Mouse (Mus musculus) small intestine, adult 2 months (tissue): ENCODE results near the gene Dok7. TPM values are rescaled to one million over a fixed set of nuclear protein-coding genes. Genes with fewer than 3 reads are reported as not detected.
A peak's percentile ranks its signal among the peaks of the same experiment; 100 is the strongest.

ENCODE experiments used
- H3K27ac ChIP-seq: fragments of 200-500 bp; 2 replicates; pipeline ENCODE4 v1.5.1; 2012; ENCODE audit warnings: low read depth, low read length, control low read depth, inconsistent platforms; ENCODE audit not compliant: insufficient read depth
- H3K27me3 ChIP-seq: fragments of 200-500 bp; 2 replicates; pipeline ENCODE4 v1.6.1; 2012; ENCODE audit warnings: mild to moderate bottlenecking, moderate library complexity, low read length, inconsistent platforms; ENCODE audit not compliant: control insufficient read depth, insufficient read depth
- H3K36me3 ChIP-seq: fragments of 200-500 bp; 2 replicates; pipeline ENCODE4 v1.6.1; 2012; ENCODE audit warnings: mild to moderate bottlenecking, low read length, control low read depth, inconsistent platforms; ENCODE audit not compliant: control insufficient read depth, insufficient read depth
- H3K4me1 ChIP-seq: fragments of 200-500 bp; 2 replicates; pipeline ENCODE4 v1.6.1; 2012; ENCODE audit warnings: low read length, inconsistent platforms, mixed read lengths; ENCODE audit not compliant: control insufficient read depth, insufficient read depth, insufficient read length
- H3K4me3 ChIP-seq: fragments of 200-500 bp; 2 replicates; pipeline ENCODE4 v1.5.1; 2012; ENCODE audit warnings: low read depth, mild to moderate bottlenecking, control low read depth, inconsistent platforms, low read length, moderate library complexity
- CTCF ChIP-seq: fragments of 200-500 bp; IDR thresholded peaks from 2 replicates; pipeline ENCODE4 v1.5.1; 2012; ENCODE audit warnings: low read depth, mild to moderate bottlenecking, control low read depth, inconsistent platforms, low read length, moderate library complexity, mixed read lengths; ENCODE audit not compliant: insufficient replicate concordance, insufficient read length; ENCODE audit errors: extremely low read depth
- POLR2A ChIP-seq: fragments of 200-500 bp; IDR thresholded peaks from 2 replicates; pipeline ENCODE4 v1.6.1; 2012; ENCODE audit warnings: low read depth, mild to moderate bottlenecking, control low read depth, inconsistent platforms, low read length, moderate library complexity
- WGBS: fragments of 180-500 bp; shearing (Covaris S2); methylation state at CpG from one replicate; pipeline ENCODE4 v1.1.7; 2018; 5-methylcytosine and 5-hydroxymethylcytosine counted together
- polyA plus RNA-seq: library from polyadenylated mRNA; depleted of rRNA; stranded (reverse); fragments of >200 nt; gene quantifications from 2 replicates; pipeline ENCODE4 v1.2.3, GENCODE M21; 2012

Dok7 gene
- polyA plus RNA-seq, 1 experiment, result 1.1 TPM

GRCm38 (mm10) chr5:35057582-35057981, 1.0 kb downstream of the Dok7 start:
- Histone ChIP-seq H3K4me1 (peaks cover 15% of the 10 kb centered on the region), H3K4me3 (peak overlapping the region; percentile 61; the same call in 1 of the 2 replicates), H3K27me3 (0 out of 2 replicates have a peak, but pooled peaks cover 3% of the 10 kb centered on the region), H3K27ac (no peak overlapping the region), H3K36me3 (no peaks in the 10 kb centered on the region)
- WGBS, result 9% methylated on average over 4 of the region's 4 CpGs
- TF ChIP-seq POLR2A, result no peak
- no peak for TF ChIP-seq CTCF

DNA sequence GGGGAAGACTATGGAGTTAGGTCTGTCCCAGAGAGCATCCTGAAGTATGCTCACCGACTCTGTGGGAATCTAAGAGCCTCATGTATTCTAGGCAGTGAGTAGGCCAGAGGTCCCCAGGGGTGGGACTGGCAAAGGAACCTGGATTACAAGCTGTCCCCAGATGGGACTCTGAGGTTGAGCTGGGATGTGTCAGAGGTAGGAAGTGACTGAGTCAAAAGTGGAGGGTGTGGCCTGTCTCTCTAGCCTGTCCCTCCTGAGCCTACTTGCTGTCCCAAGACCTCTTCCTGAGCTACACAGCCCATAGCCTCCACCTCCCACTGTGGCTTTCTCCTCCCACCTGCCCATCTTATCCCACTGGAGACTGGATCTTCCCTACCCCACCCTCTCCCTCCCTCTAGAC, 1.6 kb downstream of the Dok7 start:
- 0 out of 2 replicates have a peak, but pooled peaks cover 3% of the 10 kb centered on the region for H3K27me3 ChIP-seq
- H3K4me3 ChIP-seq, result no peak overlapping the region
- H3K4me1 ChIP-seq, result peaks cover 15% of the 10 kb centered on the region
- WGBS, result 38% methylated on average over 1 of the region's 1 CpGs
- TF ChIP-seq POLR2A, result no peak
- TF ChIP-seq CTCF, result no peak
- H3K36me3 ChIP-seq, result no peaks in the 10 kb centered on the region
- H3K27ac ChIP-seq, result no peak overlapping the region

DNA sequence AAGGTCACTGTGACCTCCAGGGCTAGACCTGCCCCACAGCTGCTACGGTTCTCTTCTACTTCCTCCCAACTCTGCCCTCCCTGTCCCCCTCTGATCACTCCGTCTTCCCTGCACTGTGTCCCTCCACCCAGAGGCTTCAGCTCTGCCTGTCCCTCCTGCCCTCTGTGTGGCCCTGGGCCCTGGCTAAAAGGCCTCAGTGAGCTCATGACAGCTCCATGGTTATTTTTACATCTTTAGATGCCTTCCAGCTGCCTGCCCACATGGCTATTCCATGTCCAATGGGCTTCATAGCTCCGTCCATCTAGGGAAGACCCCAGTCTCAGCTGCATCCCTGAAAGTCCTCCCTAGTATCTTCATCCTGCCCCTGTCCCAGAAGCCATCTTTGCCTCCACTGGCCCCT, 3.5 kb downstream of the Dok7 start:
- H3K4me3 ChIP-seq, result no peak overlapping the region
- no peak overlapping the region for H3K27ac ChIP-seq
- WGBS, result 75% methylated on average over 3 of the region's 3 CpGs
- H3K36me3 ChIP-seq, result no peaks in the 10 kb centered on the region
- TF ChIP-seq CTCF (no peak), POLR2A (no peak)
- H3K27me3 ChIP-seq, result 0 out of 2 replicates have a peak, but pooled peaks cover 3% of the 10 kb centered on the region
- H3K4me1 ChIP-seq, result peaks cover 6% of the 10 kb centered on the region

- Histone ChIP-seq H3K36me3 (no peaks in the 10 kb centered on the region), H3K4me1 (no peaks in the 10 kb centered on the region), H3K27me3 (no peaks in the 10 kb centered on the region), H3K4me3 (no peak overlapping the region), H3K27ac (no peak overlapping the region)
- TF ChIP-seq CTCF (no peak), POLR2A (no peak)
- WGBS, result 95% methylated on average over 2 of the region's 2 CpGs
Measured at GRCm38 (mm10) chr5:35069841-35070240, 13.3 kb downstream of the Dok7 start.

DNA sequence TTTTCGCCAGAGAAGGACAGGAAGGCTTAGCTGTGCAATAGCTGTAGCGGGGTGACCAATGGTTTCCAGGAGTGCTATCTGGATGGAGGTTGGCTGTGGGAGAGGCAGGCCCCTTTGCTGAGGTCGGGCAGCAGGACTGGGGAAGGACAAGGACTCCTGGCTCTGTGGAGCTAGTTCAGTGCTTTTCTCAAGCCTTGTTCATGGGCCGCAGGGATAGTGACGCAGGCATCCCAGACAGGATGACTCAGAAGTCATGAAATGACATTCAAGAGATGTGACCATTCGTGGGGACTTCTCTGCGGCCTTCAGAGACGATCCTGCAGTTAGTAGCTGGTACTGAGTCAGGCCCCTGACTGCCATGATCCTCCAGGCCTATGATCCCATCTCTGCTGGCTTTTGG, 13.7 kb downstream of the Dok7 start:
- Histone ChIP-seq H3K4me1 (no peaks in the 10 kb centered on the region), H3K27ac (no peak overlapping the region), H3K36me3 (no peaks in the 10 kb centered on the region), H3K27me3 (no peaks in the 10 kb centered on the region), H3K4me3 (no peak overlapping the region)
- WGBS, result 87% methylated on average over 8 of the region's 8 CpGs
- TF ChIP-seq POLR2A (no peak), CTCF (no peak)

- no peaks in the 10 kb centered on the region for H3K4me1 ChIP-seq
- no peak overlapping the region for H3K4me3 ChIP-seq
- H3K27ac ChIP-seq, result no peak overlapping the region
- no peaks in the 10 kb centered on the region for H3K27me3 ChIP-seq
- no peak for TF ChIP-seq POLR2A
- no peak for TF ChIP-seq CTCF
- WGBS, result 34% methylated on average over 7 of the region's 7 CpGs
- H3K36me3 ChIP-seq, result no peaks in the 10 kb centered on the region
Measured at GRCm38 (mm10) chr5:35070953-35071352, 14.4 kb downstream of the Dok7 start.

DNA sequence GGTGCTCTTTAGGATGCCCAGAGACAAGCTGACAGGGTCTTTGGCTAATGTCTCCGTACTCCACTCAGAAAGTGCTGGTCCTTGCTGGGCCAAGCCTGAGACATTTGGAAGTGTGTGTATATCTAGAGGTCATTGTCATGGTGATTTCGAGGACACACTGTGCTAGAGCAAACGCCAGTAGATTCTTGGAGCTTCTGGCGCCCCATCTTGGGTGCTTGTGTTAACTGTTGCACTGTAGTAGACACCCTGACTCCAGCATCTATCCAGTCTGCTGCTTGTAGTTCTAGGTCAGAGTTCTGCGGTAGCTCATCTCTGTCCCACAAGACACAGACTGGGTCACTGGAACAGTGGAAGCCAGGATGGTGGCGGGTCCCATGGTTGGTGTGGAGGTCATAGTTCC, 15.3 kb downstream of the Dok7 start:
- TF ChIP-seq CTCF, result no peak
- Histone ChIP-seq H3K36me3 (no peaks in the 10 kb centered on the region), H3K4me1 (no peaks in the 10 kb centered on the region), H3K27me3 (no peaks in the 10 kb centered on the region), H3K27ac (no peak overlapping the region), H3K4me3 (no peak overlapping the region)
- 89% methylated on average over 6 of the region's 6 CpGs for WGBS

DNA sequence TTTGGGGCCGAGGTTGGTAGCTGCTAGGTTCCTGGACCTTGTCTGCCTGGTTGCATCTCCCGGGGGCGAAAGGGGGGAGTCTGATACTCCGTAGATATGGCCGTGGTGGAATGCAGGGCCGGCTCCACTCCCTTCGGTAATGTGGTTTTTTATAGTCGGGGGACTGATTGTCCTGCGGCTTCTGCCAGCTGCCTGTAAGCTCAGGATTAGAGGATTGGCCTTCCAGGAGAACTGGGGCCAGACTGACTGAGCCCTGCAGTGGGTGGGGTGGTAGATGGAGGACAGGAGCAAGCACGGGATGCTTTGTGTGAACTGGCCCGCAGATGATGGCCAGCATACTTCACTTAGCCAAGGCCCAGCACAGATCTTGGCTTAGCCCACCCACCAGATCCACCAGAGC, 16.7 kb downstream of the Dok7 start:
- WGBS, result 80% methylated on average over 11 of the region's 11 CpGs
- Histone ChIP-seq H3K27ac (no peak overlapping the region), H3K36me3 (no peaks in the 10 kb centered on the region), H3K4me3 (no peak overlapping the region), H3K4me1 (no peaks in the 10 kb centered on the region), H3K27me3 (no peaks in the 10 kb centered on the region)
- TF ChIP-seq POLR2A, result no peak
